ENCODE assay signal across 15 mouse cellular contexts in the genomic region with DNA sequence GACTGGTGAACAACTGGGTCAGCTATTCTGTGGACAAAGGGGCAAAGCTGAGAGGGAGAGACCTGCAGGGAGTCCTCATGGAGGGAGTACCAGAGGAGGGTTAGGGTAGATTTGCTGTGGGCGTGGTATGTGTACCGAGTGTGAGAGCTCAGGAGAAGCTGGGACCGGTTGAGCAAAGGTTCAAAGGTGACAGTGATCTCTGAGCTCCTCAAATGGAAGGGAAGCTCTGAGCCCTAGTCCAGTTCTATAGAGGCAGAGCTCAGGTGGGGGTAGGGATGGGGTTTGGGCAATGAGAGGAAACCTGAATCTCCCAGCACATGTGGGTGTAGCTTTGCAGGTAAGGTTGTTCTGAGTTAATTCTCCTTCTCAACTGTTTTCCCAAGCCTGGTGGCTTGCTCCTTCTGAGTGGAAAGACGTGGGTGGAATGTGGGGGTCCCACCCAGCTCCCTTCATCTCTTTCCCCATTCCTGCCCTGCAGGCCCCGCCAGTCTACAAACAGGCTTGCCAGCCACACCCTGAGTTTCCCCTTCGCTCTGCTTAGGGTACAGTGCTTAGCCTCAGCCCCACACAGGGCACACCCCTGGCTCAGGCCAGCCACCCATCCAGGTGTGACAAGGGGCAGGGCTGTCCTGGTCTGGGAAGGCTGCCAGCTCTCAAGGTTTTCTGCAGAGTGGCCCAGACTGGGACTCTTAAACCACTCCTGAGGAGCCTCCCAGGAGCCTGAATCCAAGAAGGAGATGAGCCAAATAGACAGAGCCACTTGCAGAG. TPM values are rescaled to one million over a fixed set of nuclear protein-coding genes. Genes with fewer than 3 reads are reported as not detected.
DNase-seq lines count a peak whose midpoint lies in the region; ATAC-seq lines count a peak whose summit lies in the region.
"Had no signal": no experiment of that assay in that cellular context is flagged by ENCODE, and none has a peak within 500 bp of the region (broad histone marks: within the 10 kb centered on the region; RNA-seq: fewer than 3 reads in every experiment).

No protein-coding gene starts in this region.

- H3K4me2 ChIP-seq in liver, embryonic 16.5 days (ENCODE audit: low read depth, low read length), result no peak overlapping the region
- H3K4me2 ChIP-seq in liver, embryonic 11.5 days, result no peak overlapping the region

- H3K27me3 ChIP-seq in liver, embryonic 16.5 days (ENCODE audit: control insufficient read depth, insufficient read depth, low read depth, low read length), result no peaks in the 10 kb centered on the region
- H3K27me3 ChIP-seq in liver, embryonic 11.5 days (replicated peaks; ENCODE audit: control insufficient read depth, insufficient read depth, low read length), result no peaks in the 10 kb centered on the region
- H3K27me3 ChIP-seq in forebrain, embryonic 10.5 days (ENCODE audit: poor library complexity, severe bottlenecking), result peaks cover 4% of the 10 kb centered on the region; the same call in 1 of the 2 replicates

- WGBS in liver, embryonic 16.5 days (ENCODE audit: insufficient replicate concordance), result 57% methylated on average over 6 of the region's 6 CpGs
- WGBS in liver, embryonic 11.5 days, result 61% methylated on average over 6 of the region's 6 CpGs
- 83% methylated on average over 6 of the region's 6 CpGs for WGBS in forebrain, embryonic 10.5 days

- no peak overlapping the region for H3K4me3 ChIP-seq in liver, embryonic 16.5 days (ENCODE audit: low read depth, low read length)
- no peak overlapping the region for H3K4me3 ChIP-seq in liver, embryonic 11.5 days (ENCODE audit: low read depth, low read length)
- no peak overlapping the region for H3K4me3 ChIP-seq in forebrain, embryonic 10.5 days
- H3K4me3 ChIP-seq: left cerebral cortex, adult 2 months; myocyte had no signal

- H3K27ac ChIP-seq in liver, embryonic 16.5 days (ENCODE audit: low read length), result no peak overlapping the region
- H3K27ac ChIP-seq in liver, embryonic 11.5 days (ENCODE audit: low read depth, low read length), result no peak overlapping the region
- no peak overlapping the region for H3K27ac ChIP-seq in forebrain, embryonic 10.5 days
- H3K27ac ChIP-seq: left cerebral cortex, adult 2 months had no signal

- H3K9ac ChIP-seq in liver, embryonic 16.5 days (ENCODE audit: low read depth, low read length), result no peak overlapping the region
- H3K9ac ChIP-seq in liver, embryonic 11.5 days (ENCODE audit: low read depth, low read length), result no peak overlapping the region
- H3K9ac ChIP-seq: liver, postnatal 0 days had no signal

- DNase-seq in liver, embryonic 11.5 days (ENCODE audit: low spot score), result no peak
- peak; percentile 92 to 96 for DNase-seq in kidney, postnatal 25 days
- peak; percentile 79 for DNase-seq in lung, postnatal 36 days
- DNase-seq in urinary bladder, postnatal 4 days (ENCODE audit: low spot score in 2 of 2), result peak; percentile 58 to 67
- DNase-seq in forebrain, embryonic 10.5 days (ENCODE audit: extremely low spot score, low spot score), result no peak
- DNase-seq in embryo, embryonic 10 days (ENCODE audit: low spot score), result no peak
- DNase-seq: adrenal gland, postnatal 14 days; cerebellum, postnatal 10 days; gastrocnemius, postnatal 36 days; heart, postnatal 4 days; liver, postnatal 0 days had no signal

- H3K9me3 ChIP-seq in liver, embryonic 16.5 days (replicated peaks; ENCODE audit: control insufficient read depth, low read length), result no peaks in the 10 kb centered on the region
- no peaks in the 10 kb centered on the region for H3K9me3 ChIP-seq in liver, embryonic 11.5 days (ENCODE audit: control insufficient read depth, low read length)
- H3K9me3 ChIP-seq in forebrain, embryonic 10.5 days, result no peaks in the 10 kb centered on the region

- H3K4me1 ChIP-seq in liver, embryonic 16.5 days (ENCODE audit: control insufficient read depth, low read depth, low read length), result peaks cover 2% of the 10 kb centered on the region; the same call in 1 of the 2 replicates
- H3K4me1 ChIP-seq in liver, embryonic 11.5 days (replicated peaks; ENCODE audit: control insufficient read depth, insufficient read depth, low read length), result no peaks in the 10 kb centered on the region
- H3K4me1 ChIP-seq in forebrain, embryonic 10.5 days, result peaks cover 27% of the 10 kb centered on the region

- ATAC-seq in liver, embryonic 16.5 days (ENCODE audit: low read depth), result peak; percentile 30; the same call in 1 of the 2 replicates
- no peak for ATAC-seq in liver, embryonic 11.5 days (replicated peaks; ENCODE audit: low FRiP score)
- ATAC-seq in erythroid progenitor cell, adult 5-6 weeks (replicated peaks; ENCODE audit: low FRiP score, poor library complexity, severe bottlenecking), result no peak
- ATAC-seq: liver, postnatal 0 days had no signal

- no peaks in the 10 kb centered on the region for H3K36me3 ChIP-seq in liver, embryonic 16.5 days (ENCODE audit: control insufficient read depth, insufficient read depth)
- no peaks in the 10 kb centered on the region for H3K36me3 ChIP-seq in liver, embryonic 11.5 days (ENCODE audit: control insufficient read depth, insufficient read depth, low read length)
- H3K36me3 ChIP-seq in forebrain, embryonic 10.5 days (replicated peaks), result no peaks in the 10 kb centered on the region

RNA-seq across cellular contexts. Expression of a gene that starts 26.8 kb away (rescaled TPM):
- polyA plus RNA-seq in liver, embryonic 16.5 days (2015; fragmentation: Nextera tagmentation; extraction: Ambion mirVana), result 0.19 and 0.92 TPM in 2 replicates
- 0.14 and 0.41 TPM in 2 replicates for polyA plus RNA-seq in liver, embryonic 11.5 days (2014; fragmentation: Nextera tagmentation; extraction: Ambion mirVana)
- 0.58 and 1.0 TPM in 2 replicates for polyA plus RNA-seq in forebrain, embryonic 10.5 days (2016; fragmentation: Nextera tagmentation; extraction: Ambion mirVana)
- total RNA-seq in erythroid progenitor cell, adult 5-6 weeks (2015; ENCODE audit: low replicate concordance), result not detected in 2 replicates
- total RNA-seq in erythroid progenitor cell, adult 5-6 weeks (2017; ENCODE audit: low replicate concordance), result not detected in 2 replicates
- total RNA-seq: gastrocnemius, postnatal 36 days; heart, postnatal 4 days had no signal

RNA-seq across cellular contexts. Expression of a gene that starts 53.3 kb away (rescaled TPM):
- polyA plus RNA-seq in liver, embryonic 16.5 days (2015; fragmentation: Nextera tagmentation; extraction: Ambion mirVana), result 63.3 and 64.2 TPM in 2 replicates
- polyA plus RNA-seq in liver, embryonic 11.5 days (2014; fragmentation: Nextera tagmentation; extraction: Ambion mirVana), result 85.1 and 93.8 TPM in 2 replicates
- polyA plus RNA-seq in forebrain, embryonic 10.5 days (2016; fragmentation: Nextera tagmentation; extraction: Ambion mirVana), result 132 and 135 TPM in 2 replicates
- 601 and 611 TPM in 2 replicates for total RNA-seq in erythroid progenitor cell, adult 5-6 weeks (2015; ENCODE audit: low replicate concordance)
- total RNA-seq in erythroid progenitor cell, adult 5-6 weeks (2017; ENCODE audit: low replicate concordance), result 1,112 and 1,280 TPM in 2 replicates

Comparison
In these comparisons a context has a peak if more than half of its experiments do, and no peak if none do; other contexts are left out.
1. DNase-seq: peak in kidney, postnatal 25 days (2 of 2), lung, postnatal 36 days (single experiment) and urinary bladder, postnatal 4 days (2 of 2); none in liver, embryonic 11.5 days (single experiment), forebrain, embryonic 10.5 days (single experiment) and embryo, embryonic 10 days (single experiment).